Mouse (Mus musculus) limb, embryonic 14.5 days (tissue): ENCODE results near the gene Strbp. TPM values are rescaled to one million over a fixed set of nuclear protein-coding genes. Genes with fewer than 3 reads are reported as not detected.
A peak's percentile ranks its signal among the peaks of the same experiment; 100 is the strongest.
"Not testable (repeated sequence)": the region's sequence is repeated elsewhere in the genome, so short reads cannot be mapped to it uniquely, and the experiment has no call there.

Source experiments
- ATAC-seq: fragments of 200-750 bp; cut with Nextera tagmentation; 2 replicates; pipeline ENCODE4 v1.8.0; 2017; ENCODE audit warnings: low read depth, moderate number of reproducible peaks, moderate TSS enrichment; ENCODE audit not compliant: low FRiP score
- DNase-seq: peaks from one replicate; pipeline ENCODE4 v3.0.0-alpha.2; 2015; ENCODE audit warnings: low spot score
- H3K27ac ChIP-seq: fragments of 300-500 bp; sonication (generic); replicated peaks from 2 replicates; pipeline ENCODE4 v1.5.1; 2014; ENCODE audit warnings: low read depth, mild to moderate bottlenecking, low read length, moderate library complexity, mixed read lengths
- H3K27me3 ChIP-seq: fragments of 300-500 bp; sonication (generic); 2 replicates; pipeline ENCODE4 v1.6.1; 2014; ENCODE audit warnings: low read length, mixed read lengths; ENCODE audit not compliant: control insufficient read depth, insufficient read depth
- H3K36me3 ChIP-seq: fragments of 300-500 bp; sonication (generic); 2 replicates; pipeline ENCODE4 v1.6.1; 2014; ENCODE audit warnings: mild to moderate bottlenecking, low read length, moderate library complexity, mixed read lengths; ENCODE audit not compliant: control insufficient read depth, insufficient read depth
- H3K4me1 ChIP-seq: fragments of 300-500 bp; sonication (generic); 2 replicates; pipeline ENCODE4 v1.6.1; 2014; ENCODE audit warnings: antibody characterized with exemption, low read length, mixed read lengths; ENCODE audit not compliant: control insufficient read depth, insufficient read depth
- H3K4me2 ChIP-seq: fragments of 300-500 bp; sonication (generic); replicated peaks from 2 replicates; pipeline ENCODE4 v1.6.1; 2014; ENCODE audit warnings: low read depth, mild to moderate bottlenecking, low read length, moderate library complexity; ENCODE audit not compliant: severe bottlenecking
- H3K4me3 ChIP-seq: fragments of 300-500 bp; sonication (generic); replicated peaks from 2 replicates; pipeline ENCODE4 v1.5.1; 2014; ENCODE audit warnings: low read length
- H3K9ac ChIP-seq: fragments of 300-500 bp; sonication (generic); 2 replicates; pipeline ENCODE4 v1.6.1; 2014; ENCODE audit warnings: mild to moderate bottlenecking, low read depth, low read length, moderate library complexity; ENCODE audit not compliant: severe bottlenecking
- H3K9me3 ChIP-seq: fragments of 300-500 bp; sonication (generic); 2 replicates; pipeline ENCODE4 v1.6.1; 2016; ENCODE audit warnings: low read length; ENCODE audit not compliant: control insufficient read depth
- POLR2A ChIP-seq: fragments of 200-500 bp; IDR thresholded peaks from 2 replicates; pipeline ENCODE4 v1.8.0; 2012; ENCODE audit warnings: inconsistent platforms, mild to moderate bottlenecking, moderate library complexity, borderline replicate concordance; ENCODE audit not compliant: insufficient read depth, insufficient read length; ENCODE audit errors: extremely low read depth
- WGBS: fragments of 180-500 bp; shearing (Covaris S2); extraction: QIAGEN DNeasy Blood & Tissue Kit; methylation state at CpG from one replicate; pipeline ENCODE4 v1.1.7; 2014; 5-methylcytosine and 5-hydroxymethylcytosine counted together
- polyA plus RNA-seq, 2 experiments: library from polyadenylated mRNA; depleted of rRNA in 1 of 2; stranded (reverse) in 1 of 2; unstranded in 1 of 2; fragments of >200 nt; fragmentation: Nextera tagmentation in 1 of 2; extraction: Ambion mirVana in 1 of 2; gene quantifications; 2 replicates each; pipeline versions ENCODE4 v1.2.1 to v1.2.3; 2012 to 2014

The Strbp gene
- polyA plus RNA-seq, 2 experiments = 23.5 to 33.2 TPM

DNA sequence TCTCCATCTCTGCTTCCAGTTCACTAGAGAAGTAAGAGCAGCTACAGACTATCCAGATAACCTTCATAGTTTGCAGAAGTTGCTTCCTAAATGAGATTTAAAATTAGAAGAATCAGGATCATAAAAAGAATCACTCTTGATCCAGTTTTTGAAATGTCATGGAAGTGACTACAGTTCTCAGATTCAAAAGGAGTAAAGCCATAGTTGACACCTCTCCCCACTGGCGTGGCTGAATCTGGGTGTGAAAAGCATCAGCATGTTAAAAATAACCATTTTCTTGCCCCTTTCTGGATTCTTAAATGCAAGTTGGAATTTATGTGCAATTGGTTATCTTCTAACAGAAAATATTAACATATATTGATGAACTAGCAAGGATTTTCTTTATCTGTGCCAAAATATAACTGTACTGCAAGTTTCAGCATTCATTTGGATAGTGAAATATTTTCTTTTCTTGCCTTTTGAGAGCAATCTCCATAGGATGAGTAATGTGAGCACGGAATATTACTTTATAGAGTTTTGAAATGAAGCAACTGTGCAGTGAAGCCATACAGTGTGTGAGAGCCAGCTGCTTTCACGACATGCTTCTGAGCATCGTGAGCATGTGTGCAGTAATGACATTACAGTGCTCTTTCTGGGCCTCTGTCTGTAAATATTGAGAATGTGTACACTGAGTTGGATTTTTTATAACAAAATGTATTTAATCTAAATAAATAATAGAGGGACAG lies 184.9 kb downstream of the Strbp start:
- peaks cover 25% of the 10 kb centered on the region for H3K36me3 ChIP-seq
- no peaks in the 10 kb centered on the region for H3K27me3 ChIP-seq
- ATAC-seq = no peak
- H3K9ac ChIP-seq = no peak overlapping the region
- no peak for DNase-seq
- no peak overlapping the region for H3K27ac ChIP-seq
- WGBS = 88% methylated on average over 4 of the region's 4 CpGs
- H3K4me2 ChIP-seq = no peak overlapping the region
- TF ChIP-seq POLR2A = no peak
- no peak overlapping the region for H3K4me3 ChIP-seq
- H3K4me1 ChIP-seq = no peaks in the 10 kb centered on the region
- H3K9me3 ChIP-seq = no peaks in the 10 kb centered on the region

DNA sequence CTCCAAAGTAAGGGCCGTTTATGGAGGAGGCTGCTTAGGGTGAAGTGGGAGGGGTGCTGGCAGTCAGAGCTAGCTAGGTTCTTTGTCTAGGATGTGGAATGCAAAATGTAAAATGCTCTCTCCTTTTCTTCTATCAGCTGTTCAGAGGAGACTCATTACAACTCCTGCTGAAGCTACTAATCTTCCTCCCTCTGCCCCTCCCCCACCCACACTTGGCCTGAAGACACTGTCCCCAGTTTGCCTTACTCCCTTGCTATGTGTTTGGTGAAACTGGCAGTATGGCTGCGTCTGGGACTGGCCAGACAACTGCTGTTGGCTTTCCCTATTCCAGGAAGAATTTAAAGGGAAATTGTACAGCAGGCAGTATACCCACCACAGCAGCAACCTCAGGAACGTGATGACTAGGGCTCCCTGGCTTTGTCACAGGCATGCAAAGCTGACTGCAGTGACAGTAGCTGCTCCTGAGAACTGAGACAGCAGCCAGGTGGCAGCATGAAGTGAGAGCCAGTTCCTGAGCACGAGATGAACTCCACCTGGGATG lies 186.7 kb downstream of the Strbp start:
- H3K4me3 ChIP-seq = 0 out of 2 replicates have a peak overlapping the region, but pooled peaks have one; percentile 5
- no peaks in the 10 kb centered on the region for H3K4me1 ChIP-seq
- DNase-seq = no peak
- ATAC-seq = 0 out of 2 replicates have a peak, but pooled peaks have one; percentile 37
- WGBS = 40% methylated on average over 4 of the region's 4 CpGs
- H3K27ac ChIP-seq = no peak overlapping the region
- no peaks in the 10 kb centered on the region for H3K9me3 ChIP-seq
- peaks cover 29% of the 10 kb centered on the region for H3K36me3 ChIP-seq
- H3K27me3 ChIP-seq = no peaks in the 10 kb centered on the region
- H3K9ac ChIP-seq = no peak overlapping the region
- TF ChIP-seq POLR2A = no peak
- H3K4me2 ChIP-seq = no peak overlapping the region; the same call in 1 of the 2 replicates

DNA sequence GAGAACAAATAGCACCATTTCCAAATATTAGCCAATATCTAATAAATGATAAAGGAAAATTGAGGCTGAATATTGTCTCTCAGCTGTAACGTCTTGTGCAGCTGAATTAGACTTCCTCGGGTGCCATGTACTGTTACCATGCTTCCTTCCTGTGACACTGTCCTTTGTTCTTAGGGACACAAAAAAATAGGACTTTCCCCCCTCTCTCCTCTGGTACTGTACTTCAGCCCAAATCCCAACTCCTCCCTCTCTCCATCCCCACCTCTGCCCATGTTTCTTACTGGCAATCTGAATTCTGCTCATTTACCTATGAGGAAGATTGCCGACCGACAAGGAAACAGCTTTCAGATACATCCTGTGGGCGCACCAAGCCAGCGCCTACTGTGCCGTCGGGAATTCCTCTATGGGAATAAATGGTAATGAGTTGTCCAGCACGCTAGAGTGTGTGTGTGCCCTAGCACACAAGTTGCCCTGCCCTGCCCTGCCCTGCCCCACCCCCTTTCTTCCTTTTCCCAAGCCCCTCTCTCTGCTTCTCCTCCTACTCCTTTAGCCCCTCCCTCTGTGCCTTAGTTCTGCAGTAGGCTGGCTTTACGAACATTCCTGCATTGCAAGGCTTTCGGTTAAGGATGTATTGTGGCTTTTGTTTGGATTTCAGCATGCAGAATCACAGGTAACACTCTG lies 187.5 kb downstream of the Strbp start, which contains the start of gene Gpr21:
Gene Gpr21, plus strand, starts transcription at position 303 of the 681 bp plus-strand sequence.
- ATAC-seq = no peak
- TF ChIP-seq POLR2A = no peak
- Histone ChIP-seq H3K9me3 (no peaks in the 10 kb centered on the region), H3K27me3 (no peaks in the 10 kb centered on the region), H3K27ac (no peak within 1 kb of the TSS), H3K4me2 (peak within 1 kb of the TSS; percentile 28), H3K36me3 (peaks cover 35% of the 10 kb centered on the region), H3K4me3 (peak within 1 kb of the TSS; percentile 16), H3K9ac (no peak within 1 kb of the TSS), H3K4me1 (no peaks in the 10 kb centered on the region)
- WGBS = 30% methylated on average over 11 of the region's 11 CpGs
- no peak for DNase-seq

DNA sequence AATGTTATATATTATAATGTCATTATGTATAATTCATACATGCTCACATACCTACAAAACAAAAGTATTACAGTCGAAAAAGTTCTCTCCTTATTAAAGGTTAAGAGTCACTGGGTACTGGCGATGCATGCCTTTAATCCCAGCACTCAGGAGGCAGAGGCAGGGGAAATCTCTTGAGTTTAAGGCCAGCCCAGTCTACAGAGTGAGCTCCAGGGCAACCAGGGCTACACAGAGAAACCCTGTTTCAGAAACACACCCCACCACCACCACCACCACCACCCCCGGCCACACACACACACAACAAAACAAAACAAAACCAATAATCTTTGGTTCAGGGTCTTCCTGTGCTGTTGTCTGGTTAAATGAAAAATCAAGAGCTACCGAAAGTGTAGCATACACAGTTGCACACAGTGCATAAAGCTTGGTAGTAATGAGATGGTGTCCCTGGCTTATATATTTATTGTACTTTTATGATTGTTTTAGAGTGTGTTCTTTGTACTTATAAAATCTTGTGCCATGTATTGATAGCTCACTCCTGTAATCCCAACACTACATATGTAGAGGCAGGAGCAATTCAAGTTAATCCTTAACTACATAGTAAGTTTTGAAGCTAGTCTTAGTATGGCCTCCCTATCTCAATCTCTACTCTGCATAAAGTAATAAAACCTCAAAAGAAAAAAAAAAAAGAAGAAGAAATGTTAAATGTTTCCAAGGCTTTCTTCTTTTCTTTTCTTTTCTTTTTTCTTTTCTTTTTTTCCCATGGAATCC lies 192.3 kb downstream of the Strbp start:
- Histone ChIP-seq H3K27ac (no peak overlapping the region), H3K27me3 (no peaks in the 10 kb centered on the region), H3K36me3 (peaks cover 46% of the 10 kb centered on the region), H3K4me2 (no peak overlapping the region), H3K4me3 (no peak overlapping the region), H3K9ac (no peak overlapping the region), H3K4me1 (no peaks in the 10 kb centered on the region), H3K9me3 (no peaks in the 10 kb centered on the region)
- 89% methylated on average over 4 of the region's 4 CpGs for WGBS
- ATAC-seq (no peak), DNase-seq (no peak)
- TF ChIP-seq POLR2A = no peak

- not testable (repeated sequence) for ATAC-seq, DNase-seq, H3K4me1 ChIP-seq, H3K4me3 ChIP-seq, H3K9me3 ChIP-seq, H3K27ac ChIP-seq, H3K9ac ChIP-seq, H3K27me3 ChIP-seq, H3K4me2 ChIP-seq
- peaks cover 54% of the 10 kb centered on the region for H3K36me3 ChIP-seq
- 78% methylated on average over 2 of the region's 2 CpGs for WGBS
Measured at GRCm38 (mm10) chr2:37505856-37506255, 197.8 kb downstream of the Strbp start.
